Mouse (Mus musculus) megakaryocyte, embryonic 14.5 days (primary cell): ENCODE data around the gene Sfswap.

ENCODE experiments used
- FLI1 ChIP-seq: IDR thresholded peaks from 2 replicates; pipeline ENCODE4 v1.6.1; 2012; ENCODE audit warnings: low read length, inconsistent platforms, mixed read lengths
- GATA1 ChIP-seq: IDR thresholded peaks from 3 replicates; pipeline ENCODE4 v1.6.1; 2012; ENCODE audit warnings: mixed read lengths, low read length, inconsistent platforms, borderline replicate concordance

DNA sequence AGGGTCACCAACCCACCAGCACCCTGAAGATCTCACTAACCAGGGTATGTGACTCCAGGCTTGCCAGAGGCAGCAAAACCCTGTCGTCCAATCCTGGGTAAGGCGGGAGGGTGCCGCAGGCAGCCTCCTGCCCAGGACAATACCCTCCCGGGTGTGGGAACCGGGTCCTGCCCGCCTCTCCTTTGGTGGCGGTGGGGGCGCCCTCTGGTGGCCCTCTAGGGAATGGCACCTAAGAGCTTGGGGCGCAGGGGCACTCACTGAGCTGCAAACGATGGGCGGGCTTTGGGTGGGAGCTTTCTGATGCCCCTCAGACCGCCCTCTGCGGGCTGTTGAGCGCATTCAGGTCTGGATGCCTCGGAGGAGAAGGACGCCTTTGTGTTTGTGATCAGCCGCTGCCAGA is 85.0 kb downstream of the Sfswap start:
- TF ChIP-seq GATA1 (no peak), FLI1 (no peak)
